Mouse (Mus musculus) stomach, embryonic 16.5 days (tissue): ENCODE results near the gene Sgpl1. TPM values are rescaled to one million over a fixed set of nuclear protein-coding genes. Genes with fewer than 3 reads are reported as not detected.

Source experiments
- ATAC-seq: fragments of 200-750 bp; cut with Nextera tagmentation; 2 replicates; pipeline ENCODE4 v1.8.0; 2017; ENCODE audit warnings: moderate number of reproducible peaks, moderate TSS enrichment; ENCODE audit not compliant: insufficient read depth, low FRiP score
- H3K27ac ChIP-seq: fragments of 300-500 bp; sonication (generic); 2 replicates; pipeline ENCODE4 v1.5.1; 2014; ENCODE audit warnings: low read length
- H3K27me3 ChIP-seq: fragments of 300-500 bp; sonication (generic); 2 replicates; pipeline ENCODE4 v1.6.1; 2014; ENCODE audit warnings: low read length, control low read depth, mixed read lengths; ENCODE audit not compliant: control insufficient read depth, insufficient read depth
- H3K36me3 ChIP-seq: fragments of 300-500 bp; sonication (generic); 2 replicates; pipeline ENCODE4 v1.6.1; 2014; ENCODE audit warnings: low read length; ENCODE audit not compliant: control insufficient read depth, insufficient read depth
- H3K4me1 ChIP-seq: fragments of 300-500 bp; sonication (generic); 2 replicates; pipeline ENCODE4 v1.6.1; 2014; ENCODE audit warnings: low read length, control low read depth, mixed read lengths; ENCODE audit not compliant: control insufficient read depth, insufficient read depth
- H3K4me2 ChIP-seq: fragments of 300-500 bp; sonication (generic); 2 replicates; pipeline ENCODE4 v1.6.1; 2014; ENCODE audit warnings: low read depth, low read length, mixed read lengths
- H3K4me3 ChIP-seq: fragments of 300-500 bp; sonication (generic); replicated peaks from 2 replicates; pipeline ENCODE4 v1.5.1; 2014; ENCODE audit warnings: mild to moderate bottlenecking, low read length
- H3K9ac ChIP-seq: fragments of 300-500 bp; sonication (generic); 2 replicates; pipeline ENCODE4 v1.6.1; 2014; ENCODE audit warnings: low read length
- H3K9me3 ChIP-seq: fragments of 300-500 bp; sonication (generic); replicated peaks from 2 replicates; pipeline ENCODE4 v1.6.1; 2016; ENCODE audit warnings: low read length, control low read depth; ENCODE audit not compliant: control insufficient read depth
- WGBS: fragments of 180-500 bp; shearing (Covaris S2); extraction: QIAGEN DNeasy Blood & Tissue Kit; methylation state at CpG from one replicate; pipeline ENCODE4 v1.1.7; 2014; 5-methylcytosine and 5-hydroxymethylcytosine counted together
- polyA plus RNA-seq: library from polyadenylated mRNA; unstranded; fragments of >200 nt; fragmentation: Nextera tagmentation; extraction: Ambion mirVana; gene quantifications from 2 replicates; pipeline ENCODE4 v1.2.1, GENCODE M21; 2015

The Sgpl1 gene
- polyA plus RNA-seq, 1 experiment from 2014 or later = 52.9 TPM

GRCm38 (mm10) chr10:61176221-61176790 is 28.8 kb upstream of the Sgpl1 start:
- H3K4me1 ChIP-seq = 0 out of 2 replicates have a peak, but pooled peaks cover 4% of the 10 kb centered on the region
- H3K9me3 ChIP-seq = no peaks in the 10 kb centered on the region
- H3K9ac ChIP-seq = no peak overlapping the region
- no peak overlapping the region for H3K4me3 ChIP-seq
- no peaks in the 10 kb centered on the region for H3K27me3 ChIP-seq
- ATAC-seq = no peak
- peak overlapping the region; percentile 36 for H3K4me2 ChIP-seq
- WGBS = 42% methylated on average over 7 of the region's 7 CpGs
- H3K27ac ChIP-seq = no peak overlapping the region
- no peaks in the 10 kb centered on the region for H3K36me3 ChIP-seq

- Histone ChIP-seq H3K4me3 (no peak overlapping the region), H3K4me1 (0 out of 2 replicates have a peak, but pooled peaks cover 4% of the 10 kb centered on the region), H3K27ac (no peak overlapping the region), H3K27me3 (no peaks in the 10 kb centered on the region), H3K36me3 (no peaks in the 10 kb centered on the region), H3K4me2 (peak overlapping the region; percentile 36), H3K9ac (no peak overlapping the region), H3K9me3 (no peaks in the 10 kb centered on the region)
- WGBS = 15% methylated on average over 24 of the region's 24 CpGs
- ATAC-seq = peak; percentile 66; the same call in 1 of the 2 replicates
Observed at GRCm38 (mm10) chr10:61175442-61176204, 28.1 kb upstream of the Sgpl1 start.

- Histone ChIP-seq H3K27me3 (no peaks in the 10 kb centered on the region), H3K9ac (no peak overlapping the region), H3K4me2 (no peak overlapping the region), H3K9me3 (no peaks in the 10 kb centered on the region), H3K4me3 (no peak overlapping the region), H3K4me1 (0 out of 2 replicates have a peak, but pooled peaks cover 4% of the 10 kb centered on the region), H3K36me3 (no peaks in the 10 kb centered on the region), H3K27ac (no peak overlapping the region)
- 36% methylated on average over 13 of the region's 13 CpGs for WGBS
- no peak for ATAC-seq
Observed at GRCm38 (mm10) chr10:61174711-61175441, 27.4 kb upstream of the Sgpl1 start.

- 70% methylated on average over 4 of the region's 4 CpGs for WGBS
- H3K4me1 ChIP-seq = 0 out of 2 replicates have a peak, but pooled peaks cover 4% of the 10 kb centered on the region
- H3K4me2 ChIP-seq = no peak overlapping the region
- no peak overlapping the region for H3K9ac ChIP-seq
- H3K4me3 ChIP-seq = no peak overlapping the region
- H3K27ac ChIP-seq = no peak overlapping the region
- ATAC-seq = no peak
- no peaks in the 10 kb centered on the region for H3K36me3 ChIP-seq
- H3K27me3 ChIP-seq = no peaks in the 10 kb centered on the region
- no peaks in the 10 kb centered on the region for H3K9me3 ChIP-seq
Observed at GRCm38 (mm10) chr10:61172496-61172895, 25.0 kb upstream of the Sgpl1 start.

- Histone ChIP-seq H3K9ac (no peak within 1 kb of the TSS), H3K4me3 (no peak within 1 kb of the TSS), H3K4me1 (0 out of 2 replicates have a peak, but pooled peaks cover 4% of the 10 kb centered on the region), H3K9me3 (no peaks in the 10 kb centered on the region), H3K4me2 (no peak within 1 kb of the TSS), H3K36me3 (no peaks in the 10 kb centered on the region), H3K27me3 (no peaks in the 10 kb centered on the region), H3K27ac (no peak within 1 kb of the TSS)
- 55% methylated on average over 3 of the region's 3 CpGs for WGBS
- no peak for ATAC-seq
Observed at GRCm38 (mm10) chr10:61171654-61172053, 24.2 kb upstream of the Sgpl1 start, which contains the start of gene Tbata. Tbata (plus strand) TSS chr10:61171954.

- 57% methylated on average over 2 of the region's 2 CpGs for WGBS
- H3K9me3 ChIP-seq = no peaks in the 10 kb centered on the region
- no peak overlapping the region for H3K27ac ChIP-seq
- H3K27me3 ChIP-seq = no peaks in the 10 kb centered on the region
- H3K36me3 ChIP-seq = no peaks in the 10 kb centered on the region
- H3K9ac ChIP-seq = no peak overlapping the region
- no peak overlapping the region for H3K4me2 ChIP-seq
- no peak overlapping the region for H3K4me3 ChIP-seq
- no peaks in the 10 kb centered on the region for H3K4me1 ChIP-seq
- no peak for ATAC-seq
Observed at GRCm38 (mm10) chr10:61168393-61168792, 20.9 kb upstream of the Sgpl1 start.

- 43% methylated on average over 9 of the region's 9 CpGs for WGBS
- no peak overlapping the region for H3K4me3 ChIP-seq
- no peak overlapping the region for H3K9ac ChIP-seq
- H3K4me1 ChIP-seq = no peaks in the 10 kb centered on the region
- H3K4me2 ChIP-seq = no peak overlapping the region
- H3K27ac ChIP-seq = no peak overlapping the region
- no peaks in the 10 kb centered on the region for H3K9me3 ChIP-seq
- H3K27me3 ChIP-seq = no peaks in the 10 kb centered on the region
- H3K36me3 ChIP-seq = no peaks in the 10 kb centered on the region
- no peak for ATAC-seq
Observed at GRCm38 (mm10) chr10:61167333-61168096, 20.0 kb upstream of the Sgpl1 start.

- no peak overlapping the region for H3K4me2 ChIP-seq
- H3K36me3 ChIP-seq = no peaks in the 10 kb centered on the region
- no peak overlapping the region for H3K9ac ChIP-seq
- 68% methylated on average over 3 of the region's 3 CpGs for WGBS
- H3K27ac ChIP-seq = no peak overlapping the region
- no peaks in the 10 kb centered on the region for H3K27me3 ChIP-seq
- H3K9me3 ChIP-seq = no peaks in the 10 kb centered on the region
- ATAC-seq = no peak
- no peak overlapping the region for H3K4me3 ChIP-seq
- no peaks in the 10 kb centered on the region for H3K4me1 ChIP-seq
Observed at GRCm38 (mm10) chr10:61162366-61162765, 14.9 kb upstream of the Sgpl1 start.
